Mouse (Mus musculus): Measurements from ENCODE around the gene Sppl3.

Sppl3 gene

DNA sequence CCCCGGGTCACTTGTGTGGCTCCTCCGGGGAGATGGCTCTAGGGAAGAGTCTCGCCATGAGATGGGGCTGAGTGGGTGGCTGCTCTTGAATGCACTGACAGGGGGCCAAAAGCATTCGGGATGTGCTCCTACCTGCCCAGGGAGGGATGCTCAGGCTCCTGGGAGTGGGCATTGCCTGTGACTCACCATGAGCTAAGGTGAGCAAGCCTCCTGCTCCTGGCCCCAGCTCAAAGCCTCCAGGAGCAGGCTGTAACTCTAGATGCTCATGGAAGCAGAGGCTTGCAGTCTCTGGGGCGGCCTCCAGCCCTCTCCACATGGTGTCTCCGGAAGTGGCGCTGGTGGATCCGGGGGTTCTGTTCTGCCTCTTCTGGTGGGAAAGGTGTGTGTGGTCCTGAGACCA, 9.5 kb upstream of the Sppl3 start:
- 80% methylated on average over 8 of the region's 8 CpGs for WGBS

DNA sequence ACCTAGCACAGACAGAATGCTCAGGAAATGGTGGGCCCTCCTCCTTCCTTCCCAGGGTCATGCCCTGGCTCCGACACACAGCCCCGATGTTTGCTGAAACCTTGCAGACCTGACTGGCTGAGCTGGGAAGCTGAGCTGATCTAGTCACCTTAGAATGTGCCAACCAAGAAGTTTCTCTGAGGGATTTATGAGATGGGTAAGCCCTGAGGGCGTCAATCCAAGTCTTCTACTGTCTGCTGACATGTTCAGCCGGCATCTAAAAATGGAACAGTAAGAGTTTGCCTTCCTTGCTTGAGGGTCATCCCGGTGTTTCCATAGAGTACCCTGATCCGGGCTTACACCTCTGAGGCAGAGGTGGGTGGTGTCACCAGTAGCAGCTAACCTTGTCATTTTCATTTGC, 8.2 kb upstream of the Sppl3 start:
- WGBS: 78% methylated on average over 6 of the region's 6 CpGs

GRCm38 (mm10) chr5:115003224-115003873, 7.6 kb upstream of the Sppl3 start:
- 82% methylated on average over 13 of the region's 13 CpGs for WGBS

DNA sequence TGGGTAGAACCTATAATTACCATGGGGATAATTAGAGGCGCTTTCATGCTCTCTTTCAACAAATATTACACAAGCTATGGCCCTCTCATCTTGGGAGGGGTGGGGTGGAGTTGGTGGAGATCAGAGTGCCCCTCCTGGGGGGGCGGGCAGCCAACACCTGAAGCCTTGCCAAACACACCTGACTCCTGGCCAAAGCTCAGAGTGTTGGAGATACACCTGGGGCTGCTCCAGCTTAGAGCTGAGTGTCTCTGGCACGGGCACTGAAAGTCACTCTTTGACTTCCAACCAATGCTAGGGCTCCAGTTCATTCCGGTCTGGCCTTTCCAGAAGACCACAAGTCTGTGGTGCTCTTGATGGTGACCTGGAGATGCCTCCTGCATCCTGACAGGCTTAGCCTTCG, 3.2 kb upstream of the Sppl3 start:
- 84% methylated on average over 5 of the region's 5 CpGs for WGBS

- WGBS: 95% methylated on average over 7 of the region's 7 CpGs
These were observed 2.6 kb upstream of the Sppl3 start for GRCm38 (mm10) chr5:115008307-115008706.

- WGBS: 97% methylated on average over 6 of the region's 6 CpGs
These were observed 1.8 kb upstream of the Sppl3 start for GRCm38 (mm10) chr5:115009143-115009542.

DNA sequence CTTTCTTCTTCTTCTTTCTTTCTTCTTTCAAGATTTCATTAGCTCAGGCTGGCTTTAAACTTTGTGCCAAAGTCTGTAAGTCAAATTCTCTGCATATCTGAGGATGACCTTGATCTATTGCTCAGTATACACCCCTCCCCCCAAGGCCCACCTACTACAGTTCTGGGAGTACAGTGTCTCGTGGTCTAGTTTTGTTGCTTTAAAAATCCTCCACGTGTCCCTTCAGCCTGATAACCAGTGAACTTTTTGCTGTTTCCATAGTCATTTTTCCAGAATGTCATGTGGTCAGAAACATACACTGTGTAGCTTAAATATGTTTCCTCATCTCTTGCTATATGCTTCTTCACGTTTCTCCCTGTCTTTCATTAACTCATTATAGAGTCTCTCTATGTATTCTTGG, 976 bp upstream of the Sppl3 start:
- 59% methylated on average over 3 of the region's 3 CpGs for WGBS

DNA sequence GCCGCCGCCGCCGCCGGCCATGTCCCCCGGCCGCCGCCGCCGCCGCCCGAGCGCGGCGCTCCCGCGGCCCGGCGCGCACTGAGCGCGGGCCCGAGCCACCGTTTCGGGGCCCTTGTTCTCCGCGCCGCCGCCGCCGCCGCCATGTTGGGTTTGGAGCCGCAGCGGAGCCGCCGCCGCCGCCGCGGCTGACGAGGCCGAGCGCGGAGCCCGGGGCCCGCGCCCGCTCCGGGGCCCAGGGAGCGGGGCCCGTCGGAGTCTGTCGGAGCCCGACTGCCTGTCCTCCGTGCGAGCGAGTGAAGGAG, 231 bp downstream of the Sppl3 start:
- 1% methylated on average over 52 of the region's 57 CpGs for WGBS

GRCm38 (mm10) chr5:115011519-115012261, 753 bp downstream of the Sppl3 start:
- under 1% methylated on average over 63 of the region's 63 CpGs for WGBS

GRCm38 (mm10) chr5:115013436-115013835, 2.5 kb downstream of the Sppl3 start:
- WGBS: 59% methylated on average over 3 of the region's 3 CpGs

DNA sequence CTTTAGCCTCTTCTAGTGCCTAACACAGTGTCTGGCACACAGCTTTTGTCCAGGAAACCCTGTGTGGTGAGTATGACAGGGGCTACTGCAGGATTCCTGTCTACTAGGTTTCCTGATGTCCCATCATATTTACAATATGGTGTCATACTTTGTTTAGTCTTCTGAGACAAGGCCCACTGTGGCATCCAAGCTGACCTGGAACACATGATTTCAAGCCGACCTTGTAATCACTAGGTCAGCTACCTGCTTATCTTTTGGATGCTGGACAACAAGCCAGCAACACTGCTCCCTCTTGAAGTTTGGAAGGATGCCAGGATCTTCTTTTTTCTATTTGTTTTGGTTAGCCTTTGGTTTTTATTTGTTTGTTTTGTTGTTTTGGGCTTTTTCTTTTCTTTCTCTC, 3.6 kb downstream of the Sppl3 start:
- WGBS: 43% methylated on average over 1 of the region's 1 CpGs

DNA sequence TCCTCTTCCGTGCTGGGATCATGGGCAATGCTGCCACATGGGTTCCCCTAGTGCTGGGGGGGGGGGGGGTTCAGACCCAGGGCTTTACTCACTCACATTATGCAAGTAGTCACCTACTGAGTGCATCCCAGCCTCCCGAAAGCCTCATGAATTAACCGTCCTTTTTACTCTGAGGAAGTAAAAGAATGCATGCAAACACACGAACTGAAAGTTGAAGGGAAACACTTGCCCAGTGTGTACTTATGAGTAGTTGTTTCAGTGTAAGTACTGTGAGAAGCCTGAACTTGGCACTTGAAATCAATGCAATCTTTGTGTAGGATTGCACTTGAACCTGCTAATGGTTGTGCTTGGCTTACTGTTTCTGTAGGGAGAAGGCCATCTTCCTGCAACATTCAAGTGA, 4.2 kb downstream of the Sppl3 start:
- WGBS: 33% methylated on average over 4 of the region's 4 CpGs

GRCm38 (mm10) chr5:115018270-115018669, 7.3 kb downstream of the Sppl3 start:
- 46% methylated on average over 2 of the region's 2 CpGs for WGBS

DNA sequence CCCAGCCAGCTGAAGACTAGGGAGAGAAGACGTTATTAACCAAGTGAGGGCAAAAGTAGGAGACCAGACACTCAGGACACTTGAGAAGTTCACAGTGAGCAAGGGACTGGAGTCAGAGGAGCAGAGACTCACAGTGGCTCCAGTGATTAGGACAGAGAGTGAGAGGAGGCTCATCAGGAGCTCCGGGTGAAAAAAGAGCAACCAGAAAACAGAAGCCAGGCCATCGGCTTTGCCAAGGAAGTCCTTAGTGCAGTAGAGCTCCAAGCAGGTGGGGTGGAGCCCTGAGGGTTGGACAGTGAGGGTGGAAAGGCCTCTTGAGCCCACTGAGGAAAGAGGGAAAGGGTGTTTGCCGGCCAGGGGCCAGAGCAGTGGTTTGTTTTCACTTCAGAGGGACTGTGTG, 7.9 kb downstream of the Sppl3 start:
- 47% methylated on average over 4 of the region's 4 CpGs for WGBS

GRCm38 (mm10) chr5:115022021-115022420, 11.1 kb downstream of the Sppl3 start:
- 81% methylated on average over 7 of the region's 7 CpGs for WGBS

DNA sequence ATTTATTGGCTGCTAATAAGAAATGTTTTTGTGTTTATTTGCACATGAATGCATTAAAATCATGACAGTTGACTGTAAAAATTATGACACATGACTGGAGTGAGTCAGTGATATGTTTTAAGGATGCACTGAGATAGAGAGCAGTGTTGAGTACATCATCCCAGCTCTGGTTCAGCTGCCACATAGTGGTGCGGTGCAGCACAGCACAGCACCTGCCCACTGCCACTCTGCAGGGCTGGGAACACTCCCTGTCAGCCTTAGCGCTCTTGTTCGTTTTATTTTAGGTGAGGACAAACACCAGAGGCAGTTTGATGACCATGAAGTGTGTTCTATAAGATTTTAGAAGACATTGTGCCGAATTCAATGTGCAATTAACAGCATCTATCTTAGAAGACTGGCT, 15.2 kb downstream of the Sppl3 start:
- 47% methylated on average over 4 of the region's 4 CpGs for WGBS

DNA sequence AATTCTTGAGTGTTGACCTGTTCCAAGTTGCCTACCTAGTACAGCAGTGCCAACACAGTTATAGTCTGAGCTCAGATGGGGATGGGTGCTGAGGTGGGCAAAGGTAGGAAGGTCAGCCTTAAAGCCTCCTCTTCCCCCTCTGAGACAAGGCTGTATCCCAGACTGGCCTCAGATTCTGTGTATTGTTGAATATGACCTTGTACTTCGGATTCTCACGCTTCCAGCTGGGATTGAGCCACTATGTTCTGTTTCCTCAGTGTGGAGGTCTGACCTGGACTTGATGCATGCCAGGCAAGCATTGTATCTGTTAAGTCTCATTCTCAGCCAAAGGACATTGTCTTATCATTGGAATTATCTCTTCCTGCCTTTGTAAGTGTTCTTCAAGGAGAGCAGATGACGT, 16.2 kb downstream of the Sppl3 start:
- 78% methylated on average over 3 of the region's 3 CpGs for WGBS

DNA sequence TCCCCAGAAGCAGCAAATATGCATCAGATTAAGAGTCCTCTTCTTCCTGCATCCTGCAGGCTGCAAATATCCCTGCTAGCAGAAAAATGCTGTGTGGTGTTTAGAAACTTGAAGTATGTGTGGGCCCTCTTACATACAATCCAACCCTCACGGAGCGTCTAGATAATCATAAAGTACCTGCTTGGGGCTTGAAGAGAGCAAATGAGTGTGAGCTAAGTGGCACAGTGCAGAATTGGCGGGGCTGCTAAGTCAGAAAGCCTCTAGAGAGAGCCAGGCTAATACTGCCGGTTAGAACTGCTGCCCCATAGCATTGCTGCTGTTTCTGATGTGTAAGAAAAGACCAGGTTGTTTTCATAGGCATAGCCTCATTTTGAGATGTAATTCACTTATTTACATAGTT, 18.0 kb downstream of the Sppl3 start:
- 84% methylated on average over 4 of the region's 4 CpGs for WGBS

DNA sequence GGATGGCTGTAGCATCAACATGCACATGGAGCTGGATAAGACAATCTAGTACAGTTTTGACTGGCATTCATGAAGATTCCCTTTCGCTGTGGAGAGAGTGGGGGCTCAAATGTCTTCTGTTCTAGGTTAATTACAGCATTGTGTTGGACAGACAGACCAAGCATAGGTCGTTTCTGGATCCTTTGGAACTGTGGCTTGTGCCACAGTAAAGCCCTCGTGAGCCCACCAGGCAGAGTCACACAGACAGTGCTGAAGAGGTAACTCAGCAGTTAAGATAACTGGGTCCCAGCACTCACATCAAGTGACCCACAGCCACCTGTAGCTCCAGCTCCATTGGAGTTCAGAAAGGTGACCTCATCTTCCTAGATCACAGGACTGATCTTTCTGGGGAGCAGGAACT, 18.6 kb downstream of the Sppl3 start:
- WGBS: 77% methylated on average over 3 of the region's 3 CpGs

GRCm38 (mm10) chr5:115031576-115031975, 20.6 kb downstream of the Sppl3 start:
- WGBS: 85% methylated on average over 5 of the region's 5 CpGs

- 83% methylated on average over 2 of the region's 2 CpGs for WGBS
These were observed 21.7 kb downstream of the Sppl3 start for GRCm38 (mm10) chr5:115032620-115033019.

GRCm38 (mm10) chr5:115035217-115035616, 24.3 kb downstream of the Sppl3 start:
- WGBS: 72% methylated on average over 1 of the region's 1 CpGs

- 96% methylated on average over 2 of the region's 2 CpGs for WGBS
These were observed 26.2 kb downstream of the Sppl3 start for GRCm38 (mm10) chr5:115037099-115037498.

GRCm38 (mm10) chr5:115040756-115041155, 29.8 kb downstream of the Sppl3 start:
- WGBS: 6% methylated on average over 4 of the region's 4 CpGs
